Mouse (Mus musculus) Muller cell, postnatal 12 days (primary cell): ENCODE measurements around the gene Dnajc15.

Experiments
- DNase-seq: peaks from one replicate; pipeline ENCODE4 v3.0.0-alpha.2; 2015; ENCODE audit errors: inconsistent ontology term

The Dnajc15 gene

GRCm38 (mm10) chr14:77860841-77861560, 13.9 kb downstream of the Dnajc15 start:
- no peak for DNase-seq

DNA sequence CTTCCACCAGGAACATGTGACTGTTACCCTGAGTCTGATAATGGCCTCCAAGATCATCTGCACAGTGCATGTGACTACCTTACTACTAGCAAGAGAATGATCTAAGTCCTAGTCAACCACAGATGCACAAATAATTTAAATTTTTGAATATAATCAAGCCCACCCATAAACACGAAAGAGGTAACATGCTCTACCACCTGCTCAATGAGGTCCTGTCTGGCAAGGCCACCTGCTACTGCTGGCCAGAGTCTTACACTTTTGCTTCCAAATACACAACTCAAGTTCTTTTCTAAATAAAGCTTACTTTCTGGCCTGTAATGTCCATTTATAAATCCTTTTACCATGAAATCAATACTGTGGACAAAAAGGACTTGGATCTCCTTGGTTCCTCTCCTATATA, 15.0 kb downstream of the Dnajc15 start:
- no peak for DNase-seq

DNA sequence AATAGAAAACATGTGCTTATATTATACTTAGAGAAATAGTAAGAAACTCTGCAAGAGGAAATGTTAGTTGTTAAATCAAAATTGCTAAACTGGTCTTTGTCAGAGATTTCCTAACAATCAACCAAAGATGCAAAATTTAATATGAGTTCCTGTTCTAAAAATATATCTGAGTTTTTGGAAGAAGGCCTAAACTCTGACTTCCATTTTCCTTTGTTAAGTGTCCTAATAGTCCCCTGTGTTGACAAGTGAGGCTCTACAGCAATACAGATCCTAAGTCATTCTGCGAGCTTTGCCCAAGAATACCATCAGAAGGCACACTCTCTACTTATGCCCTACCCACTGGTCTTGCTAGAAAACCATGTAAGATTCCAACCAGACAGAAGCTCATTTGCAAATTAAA, 21.0 kb downstream of the Dnajc15 start:
- DNase-seq, result no peak

DNA sequence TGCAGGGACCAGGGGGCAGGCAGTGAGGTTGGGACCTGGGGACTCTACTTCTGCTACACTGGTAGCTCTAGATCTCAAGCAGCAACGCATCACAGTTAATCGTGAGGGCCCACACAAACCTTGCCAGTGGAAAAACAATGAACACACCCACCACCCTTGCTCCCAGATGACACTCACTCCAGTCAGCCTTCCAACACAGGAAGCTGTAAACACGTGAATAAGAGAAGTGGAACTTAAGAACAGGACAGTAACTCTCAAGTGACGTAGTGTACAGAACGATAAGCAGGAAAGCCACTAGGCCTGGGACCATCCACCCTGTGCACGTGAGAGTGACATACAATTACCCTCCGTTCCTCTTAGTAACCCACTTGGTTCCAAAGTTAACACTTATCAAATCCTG, 25.1 kb downstream of the Dnajc15 start:
- DNase-seq, result no peak

DNA sequence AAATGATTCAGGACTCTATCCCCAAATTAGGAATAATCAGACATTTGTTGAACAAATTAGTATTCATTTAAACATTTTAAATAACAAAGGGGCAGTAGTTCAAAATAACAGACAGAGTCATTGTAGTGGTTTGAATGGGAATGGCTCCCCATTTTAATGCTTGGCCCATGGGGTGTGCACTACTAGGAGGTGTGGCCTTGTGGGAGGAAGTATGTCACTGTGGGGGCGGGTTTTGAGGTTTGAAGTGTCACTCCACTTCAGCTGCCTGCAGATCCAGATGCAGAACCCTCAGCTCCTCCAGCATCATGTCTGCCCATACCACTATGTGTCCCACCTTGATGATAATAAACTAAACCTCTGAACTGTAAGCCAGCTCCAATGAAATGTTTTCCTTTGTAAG, 26.6 kb downstream of the Dnajc15 start:
- DNase-seq, result no peak

DNA sequence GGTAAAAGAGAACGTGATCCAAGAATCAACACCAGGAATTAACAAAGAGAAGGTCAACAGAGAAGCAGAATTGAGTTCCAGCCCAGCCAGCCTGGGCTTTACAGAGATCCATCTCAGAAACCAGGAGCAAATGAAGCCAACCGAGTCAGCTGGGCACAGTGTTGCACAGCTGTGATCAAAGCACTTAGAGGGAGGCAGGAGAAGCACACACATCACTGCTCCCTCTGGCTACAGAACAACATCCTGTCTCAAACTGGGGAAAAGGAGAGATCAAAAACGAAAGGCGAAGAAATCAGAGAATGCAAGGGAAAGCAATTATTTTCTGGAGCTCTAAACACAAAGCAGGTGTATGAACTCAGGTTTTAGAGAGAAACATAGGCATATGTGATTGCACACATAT, 28.7 kb downstream of the Dnajc15 start:
- DNase-seq, result no peak

- no peak for DNase-seq
These were observed 29.4 kb downstream of the Dnajc15 start for GRCm38 (mm10) chr14:77845479-77845878.

- DNase-seq, result no peak
These were observed 34.4 kb downstream of the Dnajc15 start for GRCm38 (mm10) chr14:77840574-77840973.

- DNase-seq, result no peak
These were observed 34.8 kb downstream of the Dnajc15 start for GRCm38 (mm10) chr14:77840078-77840477.

DNA sequence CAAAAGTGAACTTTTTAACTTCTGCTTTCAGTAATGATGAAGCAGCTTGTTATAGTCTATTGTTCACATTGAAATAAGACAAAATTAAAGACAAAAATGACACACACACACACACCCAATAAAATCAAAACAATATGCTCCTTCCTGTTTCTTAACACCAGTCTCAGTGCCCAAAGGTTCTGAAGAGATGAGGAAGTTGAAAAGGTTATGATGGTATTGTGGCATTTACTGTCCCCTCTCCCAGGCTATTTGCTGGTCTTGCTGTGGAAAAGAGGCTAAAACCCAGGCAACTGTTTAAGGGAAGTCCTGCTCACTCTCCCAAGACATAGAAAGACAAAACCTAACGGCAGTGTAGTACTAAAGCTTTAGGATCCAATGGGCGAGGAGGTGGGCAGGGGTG, 38.1 kb downstream of the Dnajc15 start:
- DNase-seq, result no peak

DNA sequence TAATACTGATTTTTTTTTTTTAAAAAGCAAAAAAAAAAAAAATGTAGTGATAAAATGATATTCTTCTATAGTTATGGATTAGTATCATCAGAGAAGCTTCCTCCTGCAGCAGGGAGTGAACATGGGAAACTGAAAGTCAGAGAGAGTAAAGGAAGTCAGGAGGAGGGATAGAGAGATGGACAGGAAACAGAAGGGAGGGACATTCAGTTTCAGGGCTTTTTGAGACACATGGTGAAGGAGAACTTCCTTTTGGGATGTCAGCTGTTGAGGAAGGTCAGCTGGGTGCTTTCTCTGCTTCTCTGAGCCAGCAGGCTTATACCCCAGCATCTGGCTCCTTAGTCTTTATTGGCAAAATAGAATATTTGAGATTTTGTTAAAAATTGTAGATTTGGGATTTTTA, 42.6 kb downstream of the Dnajc15 start:
- no peak for DNase-seq

DNA sequence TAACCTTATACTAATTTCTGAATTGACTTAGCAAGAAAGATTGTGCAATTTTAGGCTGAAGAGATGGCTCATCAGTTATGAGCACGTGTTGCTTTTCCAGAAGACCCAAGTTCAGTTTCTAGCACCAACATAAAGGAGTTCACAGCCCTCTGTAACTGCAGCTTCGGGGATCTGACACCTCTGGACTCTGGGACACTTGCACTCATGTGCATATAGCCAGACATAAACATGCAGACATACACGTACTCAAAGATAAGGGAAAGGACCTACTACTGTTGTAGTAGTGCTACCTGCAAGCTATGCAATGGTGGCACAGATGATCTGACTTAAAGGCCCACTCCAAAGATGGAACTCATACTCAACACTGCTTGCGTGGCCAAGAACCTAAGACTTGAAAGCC, 43.0 kb downstream of the Dnajc15 start:
- DNase-seq, result no peak

GRCm38 (mm10) chr14:77829673-77830072, 45.3 kb downstream of the Dnajc15 start:
- DNase-seq, result no peak

DNA sequence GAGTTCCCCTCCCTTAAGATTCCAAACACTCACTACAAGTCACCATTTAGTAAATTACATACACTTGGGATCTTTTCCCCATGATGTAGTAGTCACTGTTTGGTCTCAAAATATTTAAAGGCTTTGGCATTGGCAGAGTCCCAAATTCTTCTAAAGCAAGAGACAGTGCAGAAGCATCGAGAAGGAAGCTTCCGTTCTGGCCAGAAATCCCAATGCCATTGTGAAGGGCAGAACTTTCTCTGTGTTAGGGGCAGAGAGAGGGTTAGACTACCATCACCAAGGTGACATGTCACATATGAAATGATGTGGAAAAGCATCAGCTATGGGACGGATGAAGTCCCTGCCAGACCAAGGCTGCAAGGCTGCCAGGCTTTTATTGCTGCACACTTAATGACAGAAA, 49.0 kb downstream of the Dnajc15 start:
- peak; percentile 29 for DNase-seq

DNA sequence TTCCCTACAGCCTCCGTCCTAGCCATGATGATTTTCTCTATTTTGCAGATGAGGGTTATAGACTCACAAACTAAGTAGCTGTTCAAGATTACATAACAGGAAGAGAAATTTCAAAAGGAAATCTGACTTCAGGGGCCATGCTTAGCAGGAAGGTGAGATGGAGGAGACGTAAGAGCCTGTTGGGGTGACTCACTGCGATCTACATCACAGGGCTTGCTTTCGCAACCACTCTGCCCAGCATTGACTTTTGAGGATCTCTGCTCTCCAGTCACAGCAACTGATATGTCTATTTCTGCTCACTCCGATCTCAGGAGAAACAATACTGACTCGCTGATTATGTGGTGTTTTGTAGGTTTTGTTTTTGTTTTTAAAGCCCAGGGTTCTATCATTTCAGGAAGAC, 49.8 kb downstream of the Dnajc15 start:
- no peak for DNase-seq

DNA sequence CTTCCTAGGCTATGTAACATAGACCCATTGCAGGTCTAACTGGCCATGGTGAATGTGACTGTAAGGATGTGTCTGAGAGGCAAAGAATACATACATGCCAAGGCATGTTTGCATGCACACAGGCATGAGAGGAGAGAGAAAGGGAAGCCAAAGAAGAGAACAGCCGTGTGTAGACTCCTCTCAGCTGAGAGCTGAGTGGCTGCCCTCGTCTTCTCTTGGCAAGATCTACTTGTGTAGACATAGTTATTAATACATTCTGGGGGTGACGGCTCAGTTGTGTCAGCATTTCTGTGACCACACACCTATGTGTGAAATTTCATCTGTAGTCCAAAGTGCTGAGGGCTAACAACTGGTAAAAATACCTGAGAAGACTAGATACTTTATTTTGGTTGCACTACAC, 55.1 kb downstream of the Dnajc15 start:
- DNase-seq, result no peak

- DNase-seq, result no peak
These were observed 57.4 kb downstream of the Dnajc15 start for GRCm38 (mm10) chr14:77817561-77817960.

DNA sequence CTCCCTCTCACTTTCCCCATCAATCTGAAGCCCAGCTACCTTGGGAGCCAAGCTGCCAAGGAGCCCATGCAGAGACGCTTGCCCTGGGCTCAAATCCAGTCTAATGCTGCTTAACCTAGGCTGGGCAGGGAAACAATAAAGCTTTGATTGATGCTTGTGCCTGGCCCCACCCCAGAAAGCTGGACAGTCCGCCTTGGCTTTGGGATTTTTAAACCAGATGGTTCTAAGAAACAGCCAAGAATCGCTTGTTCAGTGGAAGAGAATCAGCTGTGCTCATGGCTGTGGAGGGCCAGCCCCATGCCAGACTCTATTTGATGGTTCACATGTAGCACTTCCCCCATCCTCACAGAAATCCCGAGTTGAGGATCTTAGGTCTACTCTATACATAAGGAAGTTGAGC, 60.0 kb downstream of the Dnajc15 start:
- DNase-seq, result no peak

- no peak for DNase-seq
These were observed 62.0 kb downstream of the Dnajc15 start for GRCm38 (mm10) chr14:77812890-77813289.

DNA sequence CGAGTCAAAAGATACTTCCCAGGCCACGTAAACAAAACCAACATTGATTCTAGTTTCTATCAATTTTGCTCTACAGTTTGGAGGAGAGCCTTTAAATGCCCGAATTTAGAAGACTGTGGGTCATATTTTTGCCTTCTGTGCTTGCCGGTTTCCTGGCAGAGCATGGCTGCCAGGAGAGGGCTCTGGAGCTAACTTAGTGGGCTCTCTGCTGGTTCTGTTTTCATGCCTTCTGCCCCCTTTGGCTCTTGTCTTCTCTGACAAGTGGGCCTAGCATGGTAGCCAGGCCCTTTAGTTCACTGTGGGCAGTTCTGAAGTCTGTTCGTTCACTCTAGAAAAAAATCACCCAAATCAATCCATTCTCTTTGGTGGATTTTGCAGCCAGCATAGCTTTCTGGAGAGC, 63.5 kb downstream of the Dnajc15 start:
- DNase-seq, result no peak

- DNase-seq, result no peak
These were observed 67.1 kb downstream of the Dnajc15 start for GRCm38 (mm10) chr14:77807836-77808235.

- DNase-seq, result no peak
These were observed 68.6 kb downstream of the Dnajc15 start for GRCm38 (mm10) chr14:77806345-77806744.

DNA sequence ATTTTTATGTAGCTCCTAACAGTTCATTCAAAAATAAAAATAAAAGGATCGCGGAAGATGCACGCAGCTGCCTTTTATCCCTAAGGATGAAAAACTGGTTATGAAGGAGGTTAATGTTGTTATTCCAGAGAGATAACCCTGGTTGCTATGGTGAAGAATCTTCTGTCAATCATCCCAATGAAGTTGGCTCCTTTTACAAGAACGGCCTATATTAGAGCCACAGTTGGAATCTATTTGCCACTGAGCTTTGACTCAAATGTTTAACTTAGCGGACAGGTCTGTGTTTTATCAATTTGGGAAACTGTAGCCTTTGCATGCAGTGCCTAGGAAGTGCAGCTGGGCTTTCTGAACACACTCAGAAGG, 72.7 kb downstream of the Dnajc15 start:
- no peak for DNase-seq

DNA sequence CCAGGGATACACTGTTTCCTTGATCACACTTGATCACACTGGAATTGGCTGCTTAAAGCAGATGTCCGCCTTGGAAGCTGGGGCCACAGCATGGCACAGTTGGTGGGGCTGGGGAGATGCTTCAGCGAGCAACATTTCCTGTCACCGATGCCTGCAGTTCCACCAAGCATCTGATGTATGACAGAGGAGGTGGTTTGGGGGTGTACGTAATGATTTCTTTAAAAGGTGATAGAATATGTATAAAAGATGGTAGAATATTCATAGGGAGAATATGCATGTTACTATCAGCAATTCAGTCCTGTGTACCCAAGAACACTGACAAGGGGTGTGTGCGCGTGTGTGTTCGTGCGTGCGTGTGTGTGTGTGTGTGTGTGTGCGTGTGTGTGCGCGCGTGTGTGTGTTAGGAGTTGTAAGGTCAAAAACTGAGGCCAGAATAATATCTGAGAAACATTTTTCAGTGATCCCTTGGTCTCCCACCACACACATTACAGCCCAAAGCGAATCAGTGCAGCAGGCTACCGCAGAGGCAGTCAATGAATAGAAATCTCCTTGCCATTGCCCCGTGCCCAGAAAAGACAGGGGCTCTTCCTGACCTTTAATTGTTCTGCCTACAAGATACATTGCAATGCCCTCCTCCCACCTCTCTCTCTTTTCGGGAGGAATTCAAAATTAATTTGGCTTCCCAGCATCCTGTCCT, 73.2 kb downstream of the Dnajc15 start:
- DNase-seq, result no peak
